12 mouse cellular contexts compared by ENCODE assay signal in the genomic region with DNA sequence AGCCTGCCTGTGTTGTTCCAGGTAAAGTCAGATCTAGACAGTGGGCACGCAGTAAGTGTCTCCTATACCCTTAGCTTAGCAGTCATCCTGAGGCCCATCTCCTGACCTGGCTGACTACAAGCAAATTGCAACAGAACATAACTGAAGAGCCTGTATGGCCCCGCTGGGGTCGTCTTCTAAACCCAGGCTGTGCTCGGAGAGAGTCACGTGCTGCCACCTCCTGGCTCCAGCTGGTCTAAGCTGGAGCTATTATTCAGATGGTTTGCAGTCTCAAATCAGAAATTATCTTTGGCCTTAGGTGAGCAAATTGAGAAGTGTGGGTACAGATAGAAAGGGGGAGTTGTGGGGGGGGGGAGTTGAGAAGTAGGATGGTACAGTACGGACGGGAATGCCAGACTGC.
DNase-seq lines count a peak whose midpoint lies in the region; ATAC-seq and TF ChIP-seq lines count a peak whose summit lies in the region.
"Had no signal": no experiment of that assay in that cellular context is flagged by ENCODE, and none has a peak within 500 bp of the region (broad histone marks: within the 10 kb centered on the region; RNA-seq: fewer than 3 reads in every experiment).

No protein-coding gene starts in this region.

- no peaks in the 10 kb centered on the region for H3K4me1 ChIP-seq in forebrain, embryonic 11.5 days (replicated peaks; ENCODE audit: control insufficient read depth, insufficient read depth, low read length)
- no peaks in the 10 kb centered on the region for H3K4me1 ChIP-seq in forebrain, embryonic 12.5 days
- no peaks in the 10 kb centered on the region for H3K4me1 ChIP-seq in hindbrain, postnatal 0 days (ENCODE audit: insufficient read depth, low read length)
- no peaks in the 10 kb centered on the region for H3K4me1 ChIP-seq in stomach, embryonic 14.5 days (ENCODE audit: control insufficient read depth, insufficient read depth, low read length)
- H3K4me1 ChIP-seq: hindbrain, embryonic 15.5 days had no signal

- ATAC-seq in forebrain, embryonic 11.5 days (replicated peaks; ENCODE audit: low FRiP score): peak; percentile 49; the same call in 1 of the 2 replicates
- ATAC-seq in forebrain, embryonic 12.5 days (ENCODE audit: low FRiP score): no peak
- ATAC-seq in hindbrain, postnatal 0 days: peak; percentile 21; the same call in 1 of the 2 replicates
- 0 out of 2 replicates have a peak, but pooled peaks have one; percentile 42 for ATAC-seq in stomach, embryonic 14.5 days (ENCODE audit: insufficient number of reproducible peaks, insufficient read depth, low FRiP score, low read depth)

- WGBS in forebrain, embryonic 11.5 days: 50% methylated on average over 7 of the region's 7 CpGs
- 57% methylated on average over 7 of the region's 7 CpGs for WGBS in forebrain, embryonic 12.5 days
- 48% methylated on average over 7 of the region's 7 CpGs for WGBS in hindbrain, postnatal 0 days
- 42% methylated on average over 7 of the region's 7 CpGs for WGBS in stomach, embryonic 14.5 days

- DNase-seq in forebrain, embryonic 11.5 days (ENCODE audit: low spot score): peak; percentile 51
- peak; percentile 23 for DNase-seq in right cerebral cortex, postnatal 14 days
- no peak for DNase-seq in right cerebral cortex, postnatal 25 days
- peak; percentile 70 for DNase-seq in hindbrain, postnatal 0 days (ENCODE audit: low spot score)
- DNase-seq in layer of hippocampus, adult 9-10 months (ENCODE audit: low spot score): no peak
- no peak for DNase-seq in spleen, postnatal 36 days (ENCODE audit: low spot score in 2 of 2)
- DNase-seq: adrenal gland, postnatal 25 days; B cell, adult 2 months; lung, postnatal 10 days had no signal

- no peaks in the 10 kb centered on the region for H3K9me3 ChIP-seq in forebrain, embryonic 11.5 days (ENCODE audit: control insufficient read depth, low read length)
- no peaks in the 10 kb centered on the region for H3K9me3 ChIP-seq in forebrain, embryonic 12.5 days
- H3K9me3 ChIP-seq in hindbrain, postnatal 0 days (ENCODE audit: low read length): no peaks in the 10 kb centered on the region
- no peaks in the 10 kb centered on the region for H3K9me3 ChIP-seq in stomach, embryonic 14.5 days (ENCODE audit: control insufficient read depth, low read depth, low read length)
- H3K9me3 ChIP-seq: hindbrain, embryonic 15.5 days had no signal

- no peak overlapping the region for H3K4me3 ChIP-seq in forebrain, embryonic 11.5 days (ENCODE audit: low read depth, low read length)
- H3K4me3 ChIP-seq in forebrain, embryonic 12.5 days (replicated peaks): no peak overlapping the region
- no peak overlapping the region for H3K4me3 ChIP-seq in hindbrain, postnatal 0 days (ENCODE audit: low read length)
- H3K4me3 ChIP-seq in stomach, embryonic 14.5 days (ENCODE audit: low read depth, low read length): no peak overlapping the region
- H3K4me3 ChIP-seq: hindbrain, embryonic 15.5 days had no signal

- no peak overlapping the region for H3K4me2 ChIP-seq in forebrain, embryonic 11.5 days (ENCODE audit: low read depth, low read length, severe bottlenecking)
- H3K4me2 ChIP-seq in forebrain, embryonic 12.5 days: no peak overlapping the region
- no peak overlapping the region for H3K4me2 ChIP-seq in hindbrain, postnatal 0 days (ENCODE audit: low read depth, low read length)
- no peak overlapping the region for H3K4me2 ChIP-seq in stomach, embryonic 14.5 days (replicated peaks; ENCODE audit: low read depth, low read length)
- H3K4me2 ChIP-seq: hindbrain, embryonic 15.5 days had no signal

- H3K27ac ChIP-seq in forebrain, embryonic 11.5 days (ENCODE audit: low read depth, low read length): no peak overlapping the region
- no peak overlapping the region for H3K27ac ChIP-seq in forebrain, embryonic 12.5 days
- no peak overlapping the region for H3K27ac ChIP-seq in hindbrain, postnatal 0 days
- H3K27ac ChIP-seq in stomach, embryonic 14.5 days (ENCODE audit: low read length): no peak overlapping the region
- H3K27ac ChIP-seq: hindbrain, embryonic 15.5 days had no signal

- no peak overlapping the region for H3K9ac ChIP-seq in forebrain, embryonic 11.5 days (ENCODE audit: low read length)
- no peak overlapping the region for H3K9ac ChIP-seq in forebrain, embryonic 12.5 days
- H3K9ac ChIP-seq in hindbrain, postnatal 0 days (replicated peaks; ENCODE audit: low read length): no peak overlapping the region
- no peak overlapping the region for H3K9ac ChIP-seq in stomach, embryonic 14.5 days (replicated peaks; ENCODE audit: low read depth, low read length)
- H3K9ac ChIP-seq: hindbrain, embryonic 15.5 days had no signal

- H3K36me3 ChIP-seq in forebrain, embryonic 11.5 days (ENCODE audit: control insufficient read depth, insufficient read depth, low read length): no peaks in the 10 kb centered on the region
- no peaks in the 10 kb centered on the region for H3K36me3 ChIP-seq in forebrain, embryonic 12.5 days (replicated peaks)
- no peaks in the 10 kb centered on the region for H3K36me3 ChIP-seq in hindbrain, postnatal 0 days (ENCODE audit: insufficient read depth, low read length)
- no peaks in the 10 kb centered on the region for H3K36me3 ChIP-seq in stomach, embryonic 14.5 days (ENCODE audit: control insufficient read depth, insufficient read depth, low read length)
- H3K36me3 ChIP-seq: hindbrain, embryonic 15.5 days had no signal

- H3K27me3 ChIP-seq in forebrain, embryonic 11.5 days (ENCODE audit: control insufficient read depth, insufficient read depth, low read length): no peaks in the 10 kb centered on the region
- no peaks in the 10 kb centered on the region for H3K27me3 ChIP-seq in forebrain, embryonic 12.5 days
- no peaks in the 10 kb centered on the region for H3K27me3 ChIP-seq in hindbrain, postnatal 0 days (ENCODE audit: insufficient read depth, low read length)
- no peaks in the 10 kb centered on the region for H3K27me3 ChIP-seq in stomach, embryonic 14.5 days (ENCODE audit: control insufficient read depth, insufficient read depth, low read length)
- H3K27me3 ChIP-seq: hindbrain, embryonic 15.5 days had no signal

- TF ChIP-seq CTCF in hindbrain, postnatal 0 days (IDR thresholded peaks at IDR 0.05; ENCODE audit: low read depth): peak; percentile 68

Comparison
In these comparisons a context has a peak if more than half of its experiments do, and no peak if none do; other contexts are left out.
1. DNase-seq: peak in forebrain, embryonic 11.5 days (single experiment), right cerebral cortex, postnatal 14 days (single experiment) and hindbrain, postnatal 0 days (single experiment); none in right cerebral cortex, postnatal 25 days (single experiment), layer of hippocampus, adult 9-10 months (single experiment) and spleen, postnatal 36 days (0 of 2).